Mouse (Mus musculus) neutrophil, adult 5-6 weeks (primary cell): ENCODE data around the gene Abca17. TPM values are rescaled to one million over a fixed set of nuclear protein-coding genes. Genes with fewer than 3 reads are reported as not detected.

Source experiments
- ATAC-seq: fragments of 151-379, 151-347 bp; 2 replicates; pipeline ENCODE4 v1.8.0; 2017; ENCODE audit warnings: mild to moderate bottlenecking, moderate TSS enrichment; ENCODE audit not compliant: insufficient number of reproducible peaks, poor library complexity, low FRiP score, severe bottlenecking; ENCODE audit errors: extremely low read depth
- total RNA-seq: library from RNA; stranded (forward); fragments of 200-1000 nt; gene quantifications from 2 replicates; pipeline ENCODE4 v1.2.3, GENCODE M21; 2017

The Abca17 gene
- total RNA-seq, 1 experiment from 2014 or later = 0.23 TPM

GRCm38 (mm10) chr17:24351760-24352357, 991 bp upstream of the Abca17 start, which contains the start of gene Abca3:
Abca3 (plus strand) TSS chr17:24351950.
- peak; percentile 93 for ATAC-seq

DNA sequence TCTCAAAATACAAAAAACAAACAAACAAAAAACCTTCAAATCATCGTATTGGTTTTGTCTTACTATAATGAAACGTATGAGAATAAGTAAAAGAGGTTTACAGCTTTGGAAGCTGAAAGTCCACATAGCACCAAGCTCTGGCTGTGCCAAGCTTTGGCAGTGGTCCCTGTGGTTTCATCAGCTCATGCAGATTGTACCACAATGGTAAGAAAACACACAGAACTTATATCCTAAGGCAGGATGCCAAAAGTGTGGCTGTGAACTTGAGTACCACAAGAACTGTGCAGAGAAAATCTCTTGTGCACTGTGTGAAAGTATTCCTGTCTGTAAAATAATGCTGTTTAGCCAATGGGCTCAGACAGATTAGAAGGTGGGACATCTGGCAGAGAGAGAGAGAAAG, 1.7 kb downstream of the Abca17 start:
- no peak for ATAC-seq

- no peak for ATAC-seq
These were observed 4.0 kb downstream of the Abca17 start for GRCm38 (mm10) chr17:24346831-24347230.

DNA sequence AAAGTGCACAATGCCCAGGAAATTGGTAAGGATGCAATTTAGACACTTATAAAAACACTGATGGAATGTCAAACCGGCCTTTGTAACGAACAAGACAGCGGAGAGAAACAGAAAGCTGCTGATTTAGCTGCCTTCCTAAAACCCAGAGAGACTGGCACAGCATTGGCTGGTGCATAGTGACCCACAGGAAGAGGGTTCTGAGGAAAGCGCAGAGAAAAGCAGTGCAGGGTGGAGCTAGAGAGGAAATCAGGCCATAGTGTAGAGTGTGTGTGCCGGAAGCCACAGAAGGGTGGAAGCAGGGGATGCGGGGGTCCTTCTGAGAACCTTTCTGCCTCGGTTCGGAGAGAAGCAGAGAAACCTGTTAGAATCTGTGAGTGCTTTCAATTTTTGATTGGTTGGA, 6.2 kb downstream of the Abca17 start:
- ATAC-seq = 0 out of 2 replicates have a peak, but pooled peaks have one; percentile 41

- no peak for ATAC-seq
These were observed 23.2 kb downstream of the Abca17 start for GRCm38 (mm10) chr17:24327656-24328055.

- ATAC-seq = no peak
These were observed 25.8 kb downstream of the Abca17 start for GRCm38 (mm10) chr17:24325051-24325450.

GRCm38 (mm10) chr17:24320826-24321225, 30.0 kb downstream of the Abca17 start:
- no peak for ATAC-seq

DNA sequence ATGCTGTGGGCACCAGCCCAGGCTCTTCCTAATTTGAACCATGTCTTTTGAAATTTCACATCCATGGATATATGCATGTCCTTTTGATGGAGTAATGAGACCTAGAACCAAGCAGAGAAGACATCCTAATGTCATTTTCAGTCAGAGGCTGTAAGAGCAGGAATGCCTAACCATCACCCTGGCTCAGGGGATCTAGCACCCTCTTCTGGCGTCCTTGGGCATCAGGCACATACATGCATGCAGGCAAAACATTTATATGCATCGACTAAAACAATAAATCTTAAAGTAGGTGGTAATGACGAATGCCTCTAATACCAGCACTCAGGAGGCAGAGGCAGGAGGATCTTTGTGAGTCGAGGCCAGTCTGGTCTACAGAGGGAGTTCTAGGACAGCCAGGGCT, 43.4 kb downstream of the Abca17 start:
- 0 out of 2 replicates have a peak, but pooled peaks have one; percentile 46 for ATAC-seq

DNA sequence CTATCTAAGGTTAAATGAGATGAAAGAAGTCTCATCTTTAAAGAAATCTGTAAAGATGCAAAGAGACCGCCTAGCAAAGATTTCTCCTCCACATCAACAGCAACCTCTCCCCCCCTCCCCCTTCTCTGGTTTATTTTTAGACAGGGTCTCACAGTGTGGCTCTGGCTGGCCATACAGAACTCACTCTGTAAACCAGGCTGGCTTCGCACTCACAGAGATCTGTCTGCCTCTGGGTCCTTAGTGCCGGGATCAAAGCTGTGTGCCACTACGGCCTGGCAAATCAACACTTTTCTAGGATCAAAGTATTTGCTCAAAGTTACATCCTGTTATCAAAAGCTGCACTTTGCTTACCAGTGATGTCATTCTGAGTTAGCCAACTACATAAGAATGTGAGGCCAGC, 50.2 kb downstream of the Abca17 start:
- ATAC-seq = no peak

DNA sequence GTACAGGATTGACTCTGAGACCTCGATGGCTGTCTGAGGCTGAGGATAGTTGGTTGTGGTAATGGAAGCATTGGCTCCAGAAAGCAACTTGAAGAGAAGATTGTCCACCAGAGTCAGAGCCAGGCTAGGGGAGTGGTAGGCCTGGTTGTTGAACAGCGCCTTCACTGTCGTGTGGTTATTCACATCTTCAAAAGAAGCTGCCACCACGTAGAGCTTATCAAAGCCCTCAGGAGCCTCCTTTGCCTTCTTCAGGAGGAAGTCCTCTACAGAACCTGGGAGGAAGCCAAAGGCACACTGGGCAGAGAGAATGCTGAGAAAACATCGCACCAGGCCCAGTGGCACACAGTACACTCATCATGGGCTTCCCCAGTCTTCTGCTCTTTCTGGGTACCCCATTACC, 61.5 kb downstream of the Abca17 start:
- ATAC-seq = no peak

DNA sequence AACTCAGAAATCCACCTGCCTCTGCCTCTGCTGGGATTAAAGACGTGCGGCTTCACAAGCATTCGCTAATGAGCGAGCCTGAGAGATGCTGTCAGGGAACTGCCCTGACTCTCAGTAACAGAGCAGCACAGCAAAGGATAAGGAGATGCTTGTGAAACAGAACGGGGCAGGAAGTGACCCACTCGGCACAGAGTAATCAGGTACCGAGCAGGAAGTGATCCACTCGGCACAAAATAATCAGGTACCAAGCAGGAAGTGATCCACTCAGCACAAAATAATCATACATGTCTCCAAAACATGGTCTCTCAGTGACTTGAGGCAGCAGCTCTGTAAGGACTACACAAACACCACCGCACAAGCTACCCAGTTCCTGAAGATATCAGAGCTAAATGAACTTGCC, 62.4 kb downstream of the Abca17 start:
- ATAC-seq = no peak

GRCm38 (mm10) chr17:24285680-24286079, 65.2 kb downstream of the Abca17 start:
- no peak for ATAC-seq

DNA sequence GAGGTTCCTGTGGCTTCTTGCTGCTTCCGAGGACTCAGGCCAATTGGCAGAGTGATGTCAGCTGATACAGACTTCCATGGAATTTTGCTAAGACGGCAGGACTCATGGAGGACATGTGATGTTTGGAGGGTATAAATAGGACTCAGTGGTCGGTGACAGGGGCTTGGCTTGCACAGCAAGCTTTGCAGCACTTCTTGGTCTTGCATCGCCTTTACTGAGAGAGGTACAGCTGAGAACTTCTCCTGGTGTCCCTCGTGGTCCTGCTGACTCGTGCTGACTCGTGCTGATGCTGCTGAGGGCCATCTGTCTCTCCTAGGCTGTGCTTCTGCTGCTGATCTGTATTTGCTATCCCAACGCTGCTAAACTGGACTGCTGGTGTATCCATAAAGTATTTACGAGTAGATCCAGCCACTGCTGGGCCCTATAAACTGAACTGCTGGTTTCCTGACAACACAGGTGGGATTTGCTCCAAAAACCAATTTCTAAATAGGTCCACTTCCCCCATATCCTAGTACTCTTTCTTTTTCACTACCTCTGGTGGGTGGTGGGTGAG, 67.5 kb downstream of the Abca17 start:
- no peak for ATAC-seq

GRCm38 (mm10) chr17:24282637-24283036, 68.2 kb downstream of the Abca17 start:
- no peak for ATAC-seq

DNA sequence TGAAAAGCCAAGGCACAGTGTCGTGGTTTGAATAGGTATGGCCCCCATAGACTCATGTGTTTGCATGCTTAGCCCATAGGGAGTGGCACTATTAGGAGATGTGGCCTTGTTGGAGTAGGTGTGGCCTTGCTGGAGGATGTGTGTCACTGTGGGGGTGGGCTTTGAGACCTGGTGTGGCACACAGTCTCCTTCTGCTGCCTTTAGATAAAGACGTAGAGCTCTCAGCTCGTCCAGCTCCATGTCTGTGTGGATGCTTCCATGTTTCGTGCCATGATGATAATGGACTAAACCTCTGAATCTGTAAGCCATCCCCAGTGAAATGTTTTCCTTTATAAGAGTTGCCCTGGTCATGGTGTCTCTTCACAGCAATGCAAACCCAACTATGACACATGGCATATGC, 71.0 kb downstream of the Abca17 start:
- ATAC-seq = no peak

DNA sequence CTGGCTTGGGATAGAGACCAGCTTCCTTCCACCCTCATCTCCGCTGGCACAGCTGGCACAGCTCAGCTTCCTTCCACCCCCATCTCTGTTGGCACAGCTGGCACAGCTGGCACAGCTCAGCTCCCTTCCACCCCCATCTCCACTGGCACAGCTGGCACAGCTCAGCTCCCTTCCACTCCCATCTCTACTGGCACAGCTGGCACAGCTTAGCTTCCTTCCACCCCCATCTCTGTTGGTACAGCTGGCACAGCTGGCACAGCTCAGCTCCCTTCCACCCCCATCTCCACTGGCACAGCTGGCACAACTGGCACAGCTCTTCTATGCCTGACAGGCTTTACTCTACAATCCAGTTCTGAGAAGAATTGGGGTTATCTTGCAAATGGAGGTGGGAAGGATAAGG, 83.7 kb downstream of the Abca17 start:
- no peak for ATAC-seq

DNA sequence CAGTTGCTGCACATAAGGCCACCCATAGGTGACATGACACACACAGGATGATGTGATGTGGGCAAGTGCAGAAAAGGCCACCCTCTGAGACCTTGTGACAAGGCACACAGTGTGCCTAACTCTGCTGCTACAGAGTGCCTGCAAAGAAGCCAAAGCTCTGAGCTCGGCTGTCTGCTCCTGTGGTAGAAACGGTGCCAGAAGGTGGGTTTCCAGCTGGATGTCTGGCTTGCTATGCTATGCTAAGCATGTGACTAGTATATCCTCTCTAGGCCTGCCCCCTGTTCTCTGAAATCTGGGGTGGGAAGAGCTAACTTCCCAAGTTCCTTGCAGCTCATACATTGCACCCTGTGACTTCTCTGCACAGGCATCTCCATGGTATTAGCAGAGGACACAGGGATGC, 86.1 kb downstream of the Abca17 start:
- no peak for ATAC-seq

DNA sequence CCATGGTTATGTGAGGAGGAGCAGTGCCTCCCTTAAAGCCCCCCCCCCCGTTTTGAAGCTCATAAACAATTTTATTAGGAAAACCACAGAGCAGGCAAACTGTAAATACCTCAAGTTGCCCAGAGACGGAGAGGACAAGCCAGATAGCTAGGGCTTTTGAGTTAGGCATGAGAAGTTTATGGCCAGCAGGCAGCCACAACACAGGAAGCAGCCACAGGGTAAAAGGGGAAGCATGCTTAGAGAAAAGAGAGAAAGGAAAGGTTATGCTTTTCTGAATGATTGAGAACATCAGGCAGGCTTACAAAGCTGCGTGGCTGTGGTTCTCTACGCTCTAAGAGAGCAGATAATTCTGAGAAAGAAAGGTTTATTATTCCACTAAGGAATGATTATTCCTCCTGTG, 90.4 kb downstream of the Abca17 start:
- peak; percentile 53; the same call in 1 of the 2 replicates for ATAC-seq

DNA sequence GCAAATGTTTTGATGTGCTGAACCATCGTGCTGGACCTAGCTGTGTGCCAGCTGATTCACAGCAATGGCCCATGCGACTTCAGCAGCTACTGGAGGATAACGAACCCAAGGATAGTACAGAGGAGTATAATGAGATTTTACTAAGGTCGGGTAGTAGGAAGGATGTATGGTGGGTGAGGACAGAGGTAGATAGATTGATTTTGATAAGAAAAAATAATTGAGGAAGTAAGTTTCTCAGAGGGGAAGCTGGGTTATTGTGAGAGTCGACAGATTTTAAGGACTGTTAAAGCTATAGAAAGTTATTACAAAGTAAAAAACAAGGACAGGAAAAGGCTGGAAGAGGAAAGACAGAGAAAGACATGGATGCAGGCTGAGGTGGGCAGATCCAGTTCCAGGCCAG, 91.2 kb downstream of the Abca17 start:
- no peak for ATAC-seq

- ATAC-seq = no peak
These were observed 91.9 kb downstream of the Abca17 start for GRCm38 (mm10) chr17:24258981-24259380.

DNA sequence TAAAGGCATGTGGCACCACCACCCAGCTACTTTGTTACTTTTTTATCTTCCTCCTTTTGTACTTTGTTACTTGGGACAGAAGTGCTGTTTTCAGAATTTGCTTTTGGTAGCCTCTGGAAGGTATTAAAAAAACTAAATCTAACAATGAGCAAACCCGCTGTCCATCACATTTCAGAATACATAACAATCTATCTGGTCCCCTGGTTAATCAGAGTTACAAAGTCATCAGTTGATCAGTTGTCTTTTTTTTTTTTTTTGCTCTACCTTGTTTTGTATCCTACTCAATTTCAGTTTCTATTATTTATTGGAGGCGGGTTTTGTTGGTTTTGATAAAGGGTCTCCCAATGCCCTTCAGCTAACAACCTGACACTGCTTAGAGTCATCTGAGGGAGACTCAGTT, 98.5 kb downstream of the Abca17 start:
- no peak for ATAC-seq
